ENCODE assay signal across 16 mouse cellular contexts in genomic region chr8:80318231-80318870, GRCm38 (mm10).
DNase-seq lines count a peak whose midpoint lies in the region; ATAC-seq lines count a peak whose summit lies in the region.
"Had no signal": no experiment of that assay in that cellular context is flagged by ENCODE, and none has a peak within 500 bp of the region (broad histone marks: within the 10 kb centered on the region; RNA-seq: fewer than 3 reads in every experiment).

No protein-coding gene starts in this region.

- WGBS in midbrain, embryonic 14.5 days, result 60% methylated on average over 6 of the region's 6 CpGs
- 55% methylated on average over 6 of the region's 6 CpGs for WGBS in midbrain, embryonic 10.5 days
- 46% methylated on average over 6 of the region's 6 CpGs for WGBS in embryonic facial prominence, embryonic 10.5 days
- WGBS in limb, embryonic 11.5 days, result 16% methylated on average over 6 of the region's 6 CpGs
- WGBS in kidney, embryonic 15.5 days, result 44% methylated on average over 6 of the region's 6 CpGs

- H3K9me3 ChIP-seq in midbrain, embryonic 14.5 days (ENCODE audit: control insufficient read depth, low read length), result no peaks in the 10 kb centered on the region
- no peaks in the 10 kb centered on the region for H3K9me3 ChIP-seq in midbrain, embryonic 10.5 days (replicated peaks)
- no peaks in the 10 kb centered on the region for H3K9me3 ChIP-seq in embryonic facial prominence, embryonic 10.5 days
- no peaks in the 10 kb centered on the region for H3K9me3 ChIP-seq in limb, embryonic 11.5 days (ENCODE audit: control insufficient read depth, low read length)
- no peaks in the 10 kb centered on the region for H3K9me3 ChIP-seq in kidney, embryonic 15.5 days (replicated peaks)
- H3K9me3 ChIP-seq: forebrain, embryonic 15.5 days; midbrain, embryonic 12.5 days had no signal

- H3K27me3 ChIP-seq in midbrain, embryonic 14.5 days (ENCODE audit: control insufficient read depth, insufficient read depth, low read length), result peaks cover 5% of the 10 kb centered on the region; the same call in 1 of the 2 replicates
- H3K27me3 ChIP-seq in midbrain, embryonic 10.5 days (ENCODE audit: low read depth, poor library complexity, severe bottlenecking), result peaks cover 54% of the 10 kb centered on the region
- H3K27me3 ChIP-seq in embryonic facial prominence, embryonic 10.5 days (replicated peaks; ENCODE audit: low read depth, poor library complexity, severe bottlenecking), result peaks cover 48% of the 10 kb centered on the region
- H3K27me3 ChIP-seq in limb, embryonic 11.5 days (ENCODE audit: control insufficient read depth, insufficient read depth, low read length), result no peaks in the 10 kb centered on the region
- peaks cover 9% of the 10 kb centered on the region; the same call in 1 of the 2 replicates for H3K27me3 ChIP-seq in kidney, embryonic 15.5 days
- H3K27me3 ChIP-seq: CH12.LX; forebrain, embryonic 15.5 days had no signal

- H3K36me3 ChIP-seq in midbrain, embryonic 14.5 days (ENCODE audit: control insufficient read depth, insufficient read depth, low read length), result no peaks in the 10 kb centered on the region
- no peaks in the 10 kb centered on the region for H3K36me3 ChIP-seq in midbrain, embryonic 10.5 days
- no peaks in the 10 kb centered on the region for H3K36me3 ChIP-seq in embryonic facial prominence, embryonic 10.5 days (replicated peaks)
- no peaks in the 10 kb centered on the region for H3K36me3 ChIP-seq in limb, embryonic 11.5 days (ENCODE audit: control insufficient read depth, insufficient read depth, low read length)
- H3K36me3 ChIP-seq in kidney, embryonic 15.5 days, result no peaks in the 10 kb centered on the region
- H3K36me3 ChIP-seq: forebrain, embryonic 15.5 days; midbrain, embryonic 12.5 days had no signal

- no peak for ATAC-seq in midbrain, embryonic 14.5 days (ENCODE audit: low FRiP score, low TSS enrichment)
- ATAC-seq in limb, embryonic 11.5 days (ENCODE audit: insufficient number of reproducible peaks, low FRiP score, low TSS enrichment, low read depth), result peak; percentile 84
- no peak for ATAC-seq in kidney, embryonic 15.5 days (replicated peaks; ENCODE audit: low FRiP score)
- no peak for ATAC-seq in inflammation-experienced regulatory T-cells, adult 6 months
- ATAC-seq: forebrain, embryonic 15.5 days had no signal

- H3K4me2 ChIP-seq in midbrain, embryonic 14.5 days (ENCODE audit: low read length), result no peak overlapping the region
- peak overlapping the region; percentile 11; the same call in 1 of the 2 replicates for H3K4me2 ChIP-seq in limb, embryonic 11.5 days (ENCODE audit: low read depth, severe bottlenecking)
- no peak overlapping the region for H3K4me2 ChIP-seq in kidney, embryonic 15.5 days
- H3K4me2 ChIP-seq: forebrain, embryonic 15.5 days; midbrain, embryonic 12.5 days had no signal

- peaks cover 13% of the 10 kb centered on the region for H3K4me1 ChIP-seq in midbrain, embryonic 14.5 days (ENCODE audit: control insufficient read depth, insufficient read depth, low read length)
- H3K4me1 ChIP-seq in midbrain, embryonic 10.5 days, result peaks cover 34% of the 10 kb centered on the region
- peaks cover 46% of the 10 kb centered on the region for H3K4me1 ChIP-seq in embryonic facial prominence, embryonic 10.5 days
- peaks cover 24% of the 10 kb centered on the region for H3K4me1 ChIP-seq in limb, embryonic 11.5 days (ENCODE audit: control insufficient read depth, insufficient read depth, low read length)
- peaks cover 33% of the 10 kb centered on the region for H3K4me1 ChIP-seq in kidney, embryonic 15.5 days

- H3K9ac ChIP-seq in midbrain, embryonic 14.5 days (replicated peaks; ENCODE audit: low read length), result no peak overlapping the region
- 0 out of 2 replicates have a peak overlapping the region, but pooled peaks have one; percentile 27 for H3K9ac ChIP-seq in limb, embryonic 11.5 days (ENCODE audit: low read length)
- no peak overlapping the region for H3K9ac ChIP-seq in kidney, embryonic 15.5 days
- H3K9ac ChIP-seq: forebrain, embryonic 15.5 days; midbrain, embryonic 12.5 days had no signal

- DNase-seq in midbrain, embryonic 14.5 days, result peak; percentile 10
- no peak for DNase-seq in midbrain, embryonic 10.5 days (ENCODE audit: low spot score)
- DNase-seq in embryonic facial prominence, embryonic 10.5 days (ENCODE audit: low spot score), result peak; percentile 43
- peak; percentile 74 for DNase-seq in limb, embryonic 11.5 days (ENCODE audit: low spot score)
- peak; percentile 7 for DNase-seq in yolk sac, embryonic 10.5 days (ENCODE audit: low spot score)
- DNase-seq: adrenal gland, postnatal 25 days; heart, adult 11 months; kidney, postnatal 36 days; lung, adult 18-20 months; spleen, adult 18-20 months had no signal

- H3K4me3 ChIP-seq in midbrain, embryonic 14.5 days (replicated peaks; ENCODE audit: low read depth, low read length), result no peak overlapping the region
- H3K4me3 ChIP-seq in midbrain, embryonic 10.5 days, result no peak overlapping the region
- H3K4me3 ChIP-seq in embryonic facial prominence, embryonic 10.5 days, result no peak overlapping the region
- no peak overlapping the region for H3K4me3 ChIP-seq in limb, embryonic 11.5 days (ENCODE audit: low read depth, low read length)
- no peak overlapping the region for H3K4me3 ChIP-seq in kidney, embryonic 15.5 days (replicated peaks)
- H3K4me3 ChIP-seq: forebrain, embryonic 15.5 days; left cerebral cortex, adult 2 months; midbrain, embryonic 12.5 days had no signal

- no peak overlapping the region for H3K27ac ChIP-seq in midbrain, embryonic 14.5 days (replicated peaks; ENCODE audit: low read depth, low read length)
- H3K27ac ChIP-seq in midbrain, embryonic 10.5 days (replicated peaks), result no peak overlapping the region
- H3K27ac ChIP-seq in embryonic facial prominence, embryonic 10.5 days (replicated peaks), result peak overlapping the region; percentile 35
- peak overlapping the region; percentile 66; the same call in 1 of the 2 replicates for H3K27ac ChIP-seq in limb, embryonic 11.5 days (replicated peaks; ENCODE audit: low read depth, low read length)
- no peak overlapping the region for H3K27ac ChIP-seq in kidney, embryonic 15.5 days
- H3K27ac ChIP-seq: forebrain, embryonic 15.5 days; left cerebral cortex, adult 2 months; midbrain, embryonic 12.5 days had no signal

Comparison
In these comparisons a context has a peak if more than half of its experiments do, and no peak if none do; other contexts are left out.
1. H3K27ac ChIP-seq: peak in embryonic facial prominence, embryonic 10.5 days (single experiment) and limb, embryonic 11.5 days (single experiment); none in midbrain, embryonic 14.5 days (single experiment), midbrain, embryonic 10.5 days (single experiment) and kidney, embryonic 15.5 days (single experiment).